Mouse (Mus musculus) testis, adult 2 months (tissue): Measurements from ENCODE around the gene Tmem91.

Experiments
- CTCF ChIP-seq: fragments of 200-500 bp; IDR thresholded peaks from 2 replicates; pipeline ENCODE4 v1.5.1; 2012; ENCODE audit warnings: low read depth, mild to moderate bottlenecking, inconsistent platforms, low read length, moderate library complexity; ENCODE audit not compliant: control insufficient read depth, insufficient read depth, insufficient replicate concordance
- POLR2A ChIP-seq: fragments of 200-500 bp; IDR thresholded peaks from 2 replicates; pipeline ENCODE4 v1.6.1; 2012; ENCODE audit warnings: low read depth, mild to moderate bottlenecking, inconsistent platforms, low read length, moderate library complexity; ENCODE audit not compliant: control insufficient read depth

DNA sequence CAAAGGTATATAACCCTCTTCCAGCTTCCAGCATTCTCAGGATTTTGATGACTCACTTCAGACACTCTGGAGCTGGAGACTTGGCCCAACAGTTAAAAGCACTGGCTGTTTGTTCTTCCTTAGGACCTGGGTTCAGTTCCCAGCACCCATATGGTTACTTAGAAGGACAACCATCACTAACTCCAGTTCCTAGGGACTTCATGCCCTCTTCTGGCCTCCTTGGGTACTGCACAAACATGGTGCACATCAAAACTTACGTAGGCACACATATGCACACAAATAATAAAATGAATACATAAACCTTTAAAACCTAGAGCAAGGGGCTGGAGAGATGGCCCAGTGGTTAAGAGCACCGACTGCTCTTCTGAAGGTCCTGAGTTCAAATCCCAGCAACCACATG is 27.4 kb upstream of the Tmem91 start:
- no peak for TF ChIP-seq POLR2A
- TF ChIP-seq CTCF = no peak
